22 mouse cellular contexts compared by ENCODE assay signal in the genomic region with DNA sequence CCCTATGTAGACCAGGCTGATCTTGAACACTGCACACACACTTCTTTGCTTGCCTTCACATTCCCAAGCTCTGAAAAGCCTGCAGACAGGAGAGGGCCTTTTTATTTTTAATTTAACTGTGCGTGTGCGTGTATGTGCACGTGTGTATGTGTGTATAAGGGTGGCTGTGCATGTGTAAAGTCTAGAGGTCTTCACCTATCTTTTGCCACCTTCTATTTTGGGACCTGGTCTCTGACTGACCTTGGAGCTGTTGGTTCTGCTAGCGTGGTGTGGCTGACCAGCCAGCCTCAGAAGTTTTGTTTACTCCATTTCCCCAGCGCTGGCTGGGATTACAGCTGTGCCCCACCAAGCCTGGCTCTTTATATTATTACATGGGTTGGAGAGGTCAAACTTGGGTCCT.
"Had no signal": no experiment of that assay in that cellular context is flagged by ENCODE, and none has a peak within 500 bp of the region (broad histone marks: within the 10 kb centered on the region; RNA-seq: fewer than 3 reads in every experiment).

No protein-coding gene starts in this region.

- H3K9me3 ChIP-seq: limb, embryonic 15.5 days; midbrain, embryonic 12.5 days; midbrain, embryonic 15.5 days; neural tube, embryonic 12.5 days; neural tube, embryonic 15.5 days had no signal

- H3K4me3 ChIP-seq: layer of hippocampus, adult 2 months; limb, embryonic 15.5 days; midbrain, embryonic 12.5 days; midbrain, embryonic 15.5 days; neural tube, embryonic 12.5 days; neural tube, embryonic 15.5 days had no signal

- H3K9ac ChIP-seq: limb, embryonic 15.5 days; liver, embryonic 14.5 days; liver, postnatal 0 days; lung, embryonic 14.5 days; midbrain, embryonic 12.5 days; midbrain, embryonic 15.5 days; neural tube, embryonic 12.5 days; neural tube, embryonic 15.5 days had no signal

- H3K27me3 ChIP-seq: midbrain, embryonic 12.5 days; midbrain, embryonic 15.5 days; neural tube, embryonic 12.5 days; neural tube, embryonic 15.5 days had no signal

- DNase-seq: kidney, postnatal 25 days; layer of hippocampus, adult 9-11 months; liver, postnatal 0 days; lung, embryonic 14.5 days; right cerebral cortex, adult 18-20 months; right cerebral cortex, postnatal 14 days; right cerebral cortex, postnatal 4 days; thymus, adult 2 months; thymus, postnatal 14 days; thymus, postnatal 4 days had no signal

- H3K4me2 ChIP-seq: limb, embryonic 15.5 days; liver, embryonic 11.5 days; lung, embryonic 14.5 days; midbrain, embryonic 12.5 days; midbrain, embryonic 15.5 days; neural tube, embryonic 12.5 days; neural tube, embryonic 15.5 days had no signal

- ATAC-seq: liver, postnatal 0 days; lung, postnatal 0 days; midbrain, embryonic 15.5 days had no signal

- H3K4me1 ChIP-seq: midbrain, embryonic 12.5 days; midbrain, embryonic 15.5 days; neural tube, embryonic 12.5 days had no signal

- H3K36me3 ChIP-seq: limb, embryonic 15.5 days; midbrain, embryonic 12.5 days; neural tube, embryonic 12.5 days; neural tube, embryonic 15.5 days had no signal

- H3K27ac ChIP-seq: kidney, postnatal 0 days; layer of hippocampus, adult 2 months; limb, embryonic 15.5 days; liver, embryonic 14.5 days; macrophage; midbrain, embryonic 12.5 days; midbrain, embryonic 15.5 days; neural tube, embryonic 12.5 days; neural tube, embryonic 15.5 days; stomach, postnatal 0 days had no signal
